Mouse (Mus musculus) liver, postnatal 0 days (tissue): ENCODE results near the gene Gm32742.

Experiments used
- CTCF ChIP-seq: sonication (generic); IDR thresholded peaks from 2 replicates; pipeline ENCODE4 v1.5.1; 2016; ENCODE audit warnings: antibody characterized with exemption, low read depth
- EP300 ChIP-seq: IDR thresholded peaks from 2 replicates; pipeline ENCODE4 v1.6.1; 2016; ENCODE audit warnings: antibody characterized with exemption, low read depth, mild to moderate bottlenecking

DNA sequence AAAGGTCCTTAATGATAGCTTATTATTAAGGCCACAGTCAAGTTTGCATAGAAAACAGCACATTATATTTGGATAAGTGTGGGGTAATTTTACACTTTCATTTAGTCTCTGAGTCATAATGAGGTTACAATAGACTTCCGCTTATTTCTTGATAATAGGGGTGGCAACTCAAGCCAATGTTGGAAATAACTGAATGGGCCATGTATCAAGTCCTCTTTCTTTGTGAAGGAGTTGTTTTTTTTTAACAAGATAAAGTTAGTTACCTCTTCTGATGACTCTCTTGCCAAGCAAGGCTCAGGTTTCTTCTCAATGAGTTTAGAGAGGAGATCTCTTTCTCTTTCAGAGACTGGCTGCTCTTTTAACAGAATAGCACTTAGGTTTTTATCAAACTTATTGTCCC lies 27.0 kb downstream of the Gm32742 start:
- TF ChIP-seq CTCF, result no peak
- no peak for TF ChIP-seq EP300
